Mouse (Mus musculus): ENCODE measurements at regions not wholly inside any gene's neighbourhood (a gene's known extent, or its start where the extent isn't known, plus 50 kb on each side); places are given as distances from the start of the nearest gene placed in this dataset.
A peak's percentile ranks its signal among the peaks of the same experiment; 100 is the strongest.

- 84% methylated on average over 2 of the region's 2 CpGs for WGBS
- H3K4me3 ChIP-seq, result no peak overlapping the region
- no peaks in the 10 kb centered on the region for H3K9me3 ChIP-seq
- peaks cover 37% of the 10 kb centered on the region for H3K4me1 ChIP-seq
- H3K9ac ChIP-seq, result no peak overlapping the region
- H3K27me3 ChIP-seq, result no peaks in the 10 kb centered on the region; the same call in 1 of the 2 replicates
- no peaks in the 10 kb centered on the region for H3K36me3 ChIP-seq
- H3K4me2 ChIP-seq (replicated peaks), result no peak overlapping the region
- peak overlapping the region; percentile 78 for H3K27ac ChIP-seq
- no peak for ATAC-seq (ENCODE audit: insufficient number of reproducible peaks, insufficient read depth, low FRiP score, low TSS enrichment)
Measured at GRCm38 (mm10) chr7:136003291-136003690, 287.1 kb upstream of the Mki67 start.

GRCm38 (mm10) chr7:136007796-136008455 is 291.8 kb upstream of the Mki67 start:
- ATAC-seq (ENCODE audit: insufficient number of reproducible peaks, insufficient read depth, low FRiP score, low TSS enrichment), result no peak
- 29% methylated on average over 23 of the region's 23 CpGs for WGBS
- no peak overlapping the region for H3K4me3 ChIP-seq
- peaks cover 5% of the 10 kb centered on the region for H3K27me3 ChIP-seq
- H3K9ac ChIP-seq, result no peak overlapping the region
- peak overlapping the region; percentile 26 for H3K4me2 ChIP-seq (replicated peaks)
- H3K9me3 ChIP-seq, result no peaks in the 10 kb centered on the region
- H3K4me1 ChIP-seq, result peaks cover 18% of the 10 kb centered on the region
- H3K27ac ChIP-seq, result no peak overlapping the region
- no peaks in the 10 kb centered on the region for H3K36me3 ChIP-seq

- WGBS, result 39% methylated on average over 6 of the region's 6 CpGs
- H3K4me3 ChIP-seq, result no peak overlapping the region
- H3K4me2 ChIP-seq (replicated peaks), result peak overlapping the region; percentile 26
- H3K4me1 ChIP-seq, result peaks cover 13% of the 10 kb centered on the region
- H3K9ac ChIP-seq, result no peak overlapping the region
- peaks cover 5% of the 10 kb centered on the region for H3K27me3 ChIP-seq
- H3K9me3 ChIP-seq, result no peaks in the 10 kb centered on the region
- H3K36me3 ChIP-seq, result no peaks in the 10 kb centered on the region
- no peak for ATAC-seq (ENCODE audit: insufficient number of reproducible peaks, insufficient read depth, low FRiP score, low TSS enrichment)
- H3K27ac ChIP-seq, result no peak overlapping the region
Measured at GRCm38 (mm10) chr7:136008486-136008885, 292.3 kb upstream of the Mki67 start.

DNA sequence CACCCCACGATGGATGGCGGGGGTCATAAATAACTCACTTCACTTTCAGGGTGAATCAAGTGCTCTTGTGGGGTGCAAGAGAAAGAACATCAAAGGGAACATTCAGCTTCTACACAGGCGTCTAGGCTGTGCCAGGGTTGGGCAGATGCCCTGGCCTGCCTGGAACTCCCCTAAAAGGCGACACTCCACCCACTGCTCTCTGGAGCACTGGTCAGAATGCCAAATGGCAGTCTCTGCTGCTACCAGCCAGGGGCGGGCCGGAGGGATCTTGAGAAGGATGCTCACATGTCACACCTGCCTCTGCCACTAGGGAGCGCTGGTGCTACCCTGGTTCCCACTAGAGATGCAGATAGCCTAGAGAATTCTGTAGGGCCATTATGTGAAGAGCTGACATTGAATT is 293.9 kb upstream of the Mki67 start:
- 69% methylated on average over 7 of the region's 7 CpGs for WGBS
- no peak overlapping the region for H3K4me3 ChIP-seq
- H3K9ac ChIP-seq, result no peak overlapping the region
- no peak overlapping the region for H3K4me2 ChIP-seq (replicated peaks)
- H3K4me1 ChIP-seq, result peaks cover 13% of the 10 kb centered on the region
- H3K27ac ChIP-seq, result no peak overlapping the region
- peaks cover 5% of the 10 kb centered on the region for H3K27me3 ChIP-seq
- H3K36me3 ChIP-seq, result no peaks in the 10 kb centered on the region
- no peaks in the 10 kb centered on the region for H3K9me3 ChIP-seq
- ATAC-seq (ENCODE audit: insufficient number of reproducible peaks, insufficient read depth, low FRiP score, low TSS enrichment), result no peak

GRCm38 (mm10) chr7:136014706-136015105 is 298.5 kb upstream of the Mki67 start:
- Histone ChIP-seq H3K4me2 (replicated peaks) (no peak overlapping the region), H3K4me3 (no peak overlapping the region), H3K9ac (no peak overlapping the region), H3K36me3 (no peaks in the 10 kb centered on the region), H3K27ac (no peak overlapping the region), H3K9me3 (no peaks in the 10 kb centered on the region), H3K27me3 (no peaks in the 10 kb centered on the region), H3K4me1 (no peaks in the 10 kb centered on the region)
- ATAC-seq (ENCODE audit: insufficient number of reproducible peaks, insufficient read depth, low FRiP score, low TSS enrichment), result no peak
- WGBS, result 71% methylated on average over 4 of the region's 4 CpGs

GRCm38 (mm10) chr7:136016918-136017317 is 300.8 kb upstream of the Mki67 start:
- no peak overlapping the region for H3K9ac ChIP-seq
- no peak for ATAC-seq (ENCODE audit: insufficient number of reproducible peaks, insufficient read depth, low FRiP score, low TSS enrichment)

GRCm38 (mm10) chr7:136020577-136020976 is 304.4 kb upstream of the Mki67 start:
- Histone ChIP-seq H3K9me3 (no peaks in the 10 kb centered on the region), H3K27ac (no peak overlapping the region), H3K4me2 (replicated peaks) (no peak overlapping the region), H3K4me3 (no peak overlapping the region), H3K27me3 (no peaks in the 10 kb centered on the region), H3K36me3 (no peaks in the 10 kb centered on the region), H3K9ac (no peak overlapping the region), H3K4me1 (peaks cover 16% of the 10 kb centered on the region; the same call in 1 of the 2 replicates)
- 75% methylated on average over 7 of the region's 7 CpGs for WGBS
- no peak for ATAC-seq (ENCODE audit: insufficient number of reproducible peaks, insufficient read depth, low FRiP score, low TSS enrichment)

More at GRCm38 (mm10) chr7:136016918-136017317, 300.8 kb upstream of the Mki67 start:
- Histone ChIP-seq H3K4me3 (no peak overlapping the region), H3K4me1 (no peaks in the 10 kb centered on the region), H3K4me2 (replicated peaks) (no peak overlapping the region), H3K27ac (no peak overlapping the region), H3K27me3 (no peaks in the 10 kb centered on the region), H3K36me3 (no peaks in the 10 kb centered on the region), H3K9me3 (no peaks in the 10 kb centered on the region)
- WGBS, result 79% methylated on average over 8 of the region's 8 CpGs

GRCm38 (mm10) chr7:136021071-136021470 is 304.9 kb upstream of the Mki67 start:
- Histone ChIP-seq H3K36me3 (no peaks in the 10 kb centered on the region), H3K27me3 (no peaks in the 10 kb centered on the region), H3K9ac (no peak overlapping the region), H3K4me3 (no peak overlapping the region), H3K27ac (no peak overlapping the region), H3K4me1 (peaks cover 16% of the 10 kb centered on the region; the same call in 1 of the 2 replicates), H3K4me2 (replicated peaks) (no peak overlapping the region), H3K9me3 (no peaks in the 10 kb centered on the region)
- no peak for ATAC-seq (ENCODE audit: insufficient number of reproducible peaks, insufficient read depth, low FRiP score, low TSS enrichment)
- WGBS, result 58% methylated on average over 2 of the region's 2 CpGs

DNA sequence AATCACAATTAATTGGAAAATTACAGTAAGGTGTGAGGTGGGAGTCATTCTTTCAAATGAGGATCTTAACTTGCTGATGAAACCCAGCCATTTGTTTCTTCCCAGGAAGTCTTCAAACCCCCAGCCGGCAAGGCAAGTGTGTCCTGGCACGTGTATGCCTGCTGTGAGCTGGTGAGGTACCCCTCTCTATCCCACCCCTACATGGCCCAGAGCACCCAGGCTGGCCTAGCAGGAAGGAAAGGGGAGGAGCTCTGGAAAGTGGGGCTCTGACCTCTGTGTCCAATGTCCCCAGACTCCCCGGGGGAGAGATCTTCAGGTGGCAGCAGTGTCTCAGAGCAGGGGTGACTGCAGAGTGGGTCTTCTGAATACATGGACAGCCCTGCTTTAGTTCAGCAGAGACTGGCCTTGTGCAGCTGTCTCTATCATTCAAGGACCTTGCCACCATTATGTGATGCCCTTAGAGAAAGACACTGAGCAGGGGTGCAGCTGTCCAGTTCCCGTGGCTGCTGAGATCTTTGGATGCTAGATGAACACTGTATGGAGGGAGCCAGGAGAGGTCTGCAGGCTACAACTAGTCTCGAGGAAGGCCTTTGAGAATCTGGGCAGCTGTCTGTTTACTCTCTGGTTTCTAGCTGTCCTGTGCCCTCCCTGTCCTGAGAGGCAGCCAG is 306.8 kb upstream of the Mki67 start:
- 64% methylated on average over 5 of the region's 5 CpGs for WGBS
- H3K27ac ChIP-seq, result 0 out of 2 replicates have a peak overlapping the region, but pooled peaks have one; percentile 6
- ATAC-seq (ENCODE audit: insufficient number of reproducible peaks, insufficient read depth, low FRiP score, low TSS enrichment), result no peak

GRCm38 (mm10) chr7:136026451-136026850 is 310.3 kb upstream of the Mki67 start:
- Histone ChIP-seq H3K27me3 (no peaks in the 10 kb centered on the region), H3K4me2 (replicated peaks) (no peak overlapping the region), H3K9ac (no peak overlapping the region), H3K4me3 (no peak overlapping the region), H3K9me3 (no peaks in the 10 kb centered on the region), H3K4me1 (peaks cover 32% of the 10 kb centered on the region; the same call in 1 of the 2 replicates), H3K36me3 (no peaks in the 10 kb centered on the region), H3K27ac (no peak overlapping the region)
- ATAC-seq (ENCODE audit: insufficient number of reproducible peaks, insufficient read depth, low FRiP score, low TSS enrichment), result no peak
- WGBS, result 50% methylated on average over 7 of the region's 7 CpGs

More for the DNA sequence above, 306.8 kb upstream of the Mki67 start:
- no peaks in the 10 kb centered on the region for H3K9me3 ChIP-seq
- H3K4me1 ChIP-seq, result peaks cover 27% of the 10 kb centered on the region; the same call in 1 of the 2 replicates
- H3K36me3 ChIP-seq, result no peaks in the 10 kb centered on the region
- H3K9ac ChIP-seq, result no peak overlapping the region
- H3K4me3 ChIP-seq, result no peak overlapping the region
- H3K4me2 ChIP-seq (replicated peaks), result no peak overlapping the region
- H3K27me3 ChIP-seq, result no peaks in the 10 kb centered on the region

DNA sequence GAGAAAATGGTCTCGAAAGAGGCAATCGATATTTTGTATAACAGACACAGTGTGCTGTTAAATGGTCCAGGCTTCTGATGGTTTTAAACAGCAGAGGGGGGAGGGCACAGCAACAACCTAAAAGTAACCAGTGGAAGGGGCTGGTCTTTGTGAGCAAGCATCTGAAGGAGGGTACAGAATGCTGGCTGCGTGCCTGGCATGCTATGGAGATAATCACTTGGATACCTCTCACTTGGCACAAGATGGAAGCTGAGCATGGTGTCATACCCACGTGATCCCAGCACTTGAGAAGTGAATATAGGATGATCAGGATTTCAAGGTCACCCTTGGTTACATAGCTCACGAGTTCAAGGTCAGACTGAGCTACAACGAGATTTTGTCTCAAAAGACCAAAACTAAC is 315.9 kb upstream of the Mki67 start:
- Histone ChIP-seq H3K9me3 (no peaks in the 10 kb centered on the region), H3K4me2 (replicated peaks) (no peak overlapping the region), H3K9ac (no peak overlapping the region), H3K36me3 (no peaks in the 10 kb centered on the region), H3K4me3 (no peak overlapping the region), H3K27me3 (no peaks in the 10 kb centered on the region), H3K27ac (no peak overlapping the region), H3K4me1 (peaks cover 11% of the 10 kb centered on the region; the same call in 1 of the 2 replicates)
- 85% methylated on average over 6 of the region's 6 CpGs for WGBS
- no peak for ATAC-seq (ENCODE audit: insufficient number of reproducible peaks, insufficient read depth, low FRiP score, low TSS enrichment)

DNA sequence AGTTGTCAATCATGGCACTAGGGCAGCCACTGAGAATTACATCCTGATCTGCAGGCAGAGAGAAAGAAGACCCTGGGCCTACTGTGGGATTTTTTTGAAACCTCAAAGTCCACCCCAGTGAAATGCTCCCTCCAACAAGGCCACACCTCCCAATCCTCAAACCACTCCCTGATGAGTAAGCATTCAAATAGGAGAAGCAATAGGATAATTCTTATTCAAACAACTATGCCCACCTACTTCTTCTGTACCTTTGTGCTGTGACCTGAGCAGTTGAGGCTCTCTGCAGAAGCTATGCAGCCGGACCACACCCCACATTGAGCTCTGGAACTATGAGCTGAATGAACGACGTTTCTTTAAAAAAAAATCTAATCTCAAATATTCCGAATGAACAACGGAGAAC is 317.4 kb upstream of the Mki67 start:
- Histone ChIP-seq H3K4me2 (replicated peaks) (no peak overlapping the region), H3K36me3 (no peaks in the 10 kb centered on the region), H3K4me1 (0 out of 2 replicates have a peak, but pooled peaks cover 5% of the 10 kb centered on the region), H3K4me3 (no peak overlapping the region), H3K27ac (no peak overlapping the region), H3K9ac (no peak overlapping the region), H3K9me3 (no peaks in the 10 kb centered on the region), H3K27me3 (no peaks in the 10 kb centered on the region)
- no peak for ATAC-seq (ENCODE audit: insufficient number of reproducible peaks, insufficient read depth, low FRiP score, low TSS enrichment)
- 90% methylated on average over 5 of the region's 5 CpGs for WGBS
